Mouse (Mus musculus) heart, adult 2 months (tissue): ENCODE results near the gene Pdpk1. TPM values are rescaled to one million over a fixed set of nuclear protein-coding genes. Genes with fewer than 3 reads are reported as not detected.

Experiments used
- DNase-seq, 2 experiments: peaks; one replicate each; pipeline ENCODE4 v3.0.0; 2021
- H3K27ac ChIP-seq: fragments of 200-600 bp; 2 replicates; pipeline ENCODE4 v1.8.1; 2022
- H3K27me3 ChIP-seq: fragments of 200-500 bp; 2 replicates; pipeline ENCODE4 v1.6.1; 2012; ENCODE audit warnings: mild to moderate bottlenecking, low read length, inconsistent platforms, mixed read lengths; ENCODE audit not compliant: control insufficient read depth, insufficient read depth
- H3K36me3 ChIP-seq: fragments of 200-500 bp; 2 replicates; pipeline ENCODE4 v1.6.1; 2012; ENCODE audit warnings: low read length, inconsistent platforms; ENCODE audit not compliant: control insufficient read depth, insufficient read depth
- H3K4me1 ChIP-seq: fragments of 200-500 bp; 2 replicates; pipeline ENCODE4 v1.6.1; 2011; ENCODE audit warnings: low read length; ENCODE audit not compliant: control insufficient read depth, insufficient read depth
- H3K4me3 ChIP-seq: fragments of 200-600 bp; 2 replicates; pipeline ENCODE4 v1.8.1; 2022
- H3K79me2 ChIP-seq: fragments of 200-500 bp; replicated peaks from 2 replicates; pipeline ENCODE4 v1.6.1; 2012; ENCODE audit warnings: mild to moderate bottlenecking, inconsistent platforms, low read length, moderate library complexity, mixed read lengths; ENCODE audit not compliant: control insufficient read depth, insufficient read depth
- H3K9ac ChIP-seq: fragments of 200-500 bp; 2 replicates; pipeline ENCODE4 v1.6.1; 2012; ENCODE audit warnings: low read depth, mild to moderate bottlenecking, control low read depth, inconsistent platforms, low read length, mixed read lengths
- CTCF ChIP-seq: fragments of 200-600 bp; IDR thresholded peaks from 2 replicates; pipeline ENCODE4 v1.8.1; 2022; ENCODE audit warnings: antibody characterized with exemption, mild to moderate bottlenecking, moderate library complexity
- EP300 ChIP-seq: fragments of 200-500 bp; IDR thresholded peaks from 2 replicates; pipeline ENCODE4 v1.6.1; 2011; ENCODE audit warnings: low read depth, low read length, control low read depth; ENCODE audit not compliant: insufficient read depth
- POLR2A ChIP-seq: fragments of 200-500 bp; IDR thresholded peaks from 2 replicates; pipeline ENCODE4 v1.6.1; 2011; ENCODE audit warnings: mild to moderate bottlenecking, low read depth, low read length, control low read depth; ENCODE audit not compliant: insufficient read depth
- WGBS: fragments of 180-500 bp; shearing (Covaris S2); methylation state at CpG from one replicate; pipeline ENCODE4 v1.1.7; 2018; 5-methylcytosine and 5-hydroxymethylcytosine counted together
- intact Hi-C: fragments of 180-260 bp; cut with DNase I; formaldehyde crosslinking; loops from one replicate; pipeline ENCODE4 v1.15.1; 2025
- long read RNA-seq: library from polyadenylated mRNA; stranded (forward); transcript quantifications from one replicate; pipeline ENCODE4 v2.0.0, GENCODE M21; 2021
- polyA plus RNA-seq: library from polyadenylated mRNA; depleted of rRNA; stranded (reverse); fragments of >200 nt; gene quantifications from 2 replicates; pipeline ENCODE4 v1.2.3, GENCODE M21; 2012; rRNA removed
- total RNA-seq, 2 experiments: library from RNA; stranded (reverse); gene quantifications; 2 replicates each; pipeline ENCODE4 v1.2.3; 2021

Pdpk1 gene
- total RNA-seq (10 to 100 TPM; 42.5 to 49.1 TPM), polyA plus RNA-seq (10.4 and 20.6 TPM in 2 replicates)
- long read RNA-seq, full-length matches to known transcripts = 2 of 7 reads
- long read RNA-seq, partial matches to known transcripts = 0 of 7 reads
- long read RNA-seq, other reads (novel, unspliced or antisense) = 5 of 7 reads

DNA sequence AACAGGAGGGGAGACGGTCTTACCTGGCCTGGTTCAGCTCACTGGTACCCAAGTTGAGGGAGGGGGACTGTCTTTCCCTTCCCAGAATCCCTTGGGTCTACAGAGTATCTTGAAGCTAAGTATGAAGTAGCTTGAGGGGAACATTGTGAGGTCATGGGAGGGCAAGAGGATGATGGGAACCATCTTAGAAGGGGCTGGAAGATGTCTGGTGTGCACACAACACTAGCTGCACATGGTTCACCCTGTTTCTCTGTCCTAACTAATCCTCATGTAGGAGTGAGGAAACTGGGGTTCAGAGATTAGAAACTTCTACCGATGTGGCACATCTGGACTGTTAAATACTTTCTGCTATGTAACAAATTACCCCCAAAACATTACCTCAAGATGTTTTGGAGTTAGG is at the start of gene Pdpk1:
Gene Pdpk1 (minus strand): TSS at position 101 of the 400 bp plus-strand sequence.
- Histone ChIP-seq H3K36me3 (no peaks in the 10 kb centered on the region), H3K4me1 (peaks cover 2% of the 10 kb centered on the region), H3K27me3 (no peaks in the 10 kb centered on the region), H3K27ac (no peak within 1 kb of the TSS), H3K79me2 (no peaks in the 10 kb centered on the region), H3K9ac (no peak within 1 kb of the TSS), H3K4me3 (peak within 1 kb of the TSS; percentile 44)
- DNase-seq = no peak
- 79% methylated on average over 2 of the region's 2 CpGs for WGBS
- TF ChIP-seq CTCF = no peak
- TF ChIP-seq EP300 = no peak
- no peak for TF ChIP-seq POLR2A
- intact Hi-C loops = no loop called here

DNA sequence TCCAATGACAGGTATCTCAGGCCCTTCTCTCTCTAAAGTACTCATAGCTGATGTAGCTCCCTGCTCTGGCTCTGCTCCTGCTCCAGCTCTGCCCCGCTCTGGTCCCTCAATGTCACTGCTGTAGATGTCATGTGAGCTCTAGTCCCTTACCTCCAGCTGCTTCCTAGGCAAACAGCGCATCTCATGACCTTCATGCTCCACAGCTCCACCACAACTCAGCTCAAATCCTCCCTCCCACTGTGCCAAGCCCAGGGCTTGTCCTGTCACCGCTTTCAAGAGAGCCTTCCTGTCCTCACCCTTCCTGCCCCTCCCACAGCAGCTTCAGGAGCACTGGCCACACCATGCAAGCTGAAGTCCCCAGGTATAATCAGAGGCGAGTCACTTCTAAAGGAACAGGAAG is 49.0 kb upstream of the Pdpk1 start:
- Histone ChIP-seq H3K36me3 (no peaks in the 10 kb centered on the region), H3K27ac (no peak overlapping the region), H3K27me3 (no peaks in the 10 kb centered on the region), H3K4me1 (peaks cover 4% of the 10 kb centered on the region), H3K9ac (no peak overlapping the region), H3K79me2 (no peaks in the 10 kb centered on the region), H3K4me3 (no peak overlapping the region)
- DNase-seq = peak in 1 of 2 experiments; percentile 34
- intact Hi-C loops = no loop called here
- TF ChIP-seq POLR2A (no peak), CTCF (no peak), EP300 (no peak)
- WGBS = 44% methylated on average over 4 of the region's 4 CpGs

DNA sequence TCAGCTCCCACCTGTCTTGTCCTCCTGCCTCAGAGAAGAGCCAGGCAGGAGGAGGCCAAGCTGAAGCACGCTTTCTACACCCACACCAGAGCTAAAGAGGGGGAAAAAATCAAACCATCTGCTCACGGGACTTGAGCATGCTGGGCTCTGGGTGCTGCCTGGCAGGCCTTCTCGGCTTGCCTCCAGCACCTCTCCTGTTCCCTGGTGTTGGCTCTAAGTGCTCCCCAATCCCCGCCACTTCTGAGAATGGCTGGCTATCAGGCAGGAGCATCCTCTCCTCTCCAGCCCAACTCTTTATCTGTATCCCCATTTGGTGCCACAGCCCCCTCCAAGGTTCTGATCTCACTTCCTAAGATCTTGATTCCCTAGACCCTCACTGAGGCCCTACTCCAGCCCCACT is 48.5 kb upstream of the Pdpk1 start:
- intact Hi-C loops = no loop called here
- no peaks in the 10 kb centered on the region for H3K27me3 ChIP-seq
- DNase-seq = no peak
- H3K79me2 ChIP-seq = no peaks in the 10 kb centered on the region
- TF ChIP-seq POLR2A (no peak), EP300 (no peak), CTCF (no peak)
- no peak overlapping the region for H3K9ac ChIP-seq
- peaks cover 1% of the 10 kb centered on the region; the same call in 1 of the 2 replicates for H3K4me1 ChIP-seq
- 88% methylated on average over 4 of the region's 4 CpGs for WGBS
- no peak overlapping the region for H3K27ac ChIP-seq
- H3K4me3 ChIP-seq = no peak overlapping the region
- H3K36me3 ChIP-seq = no peaks in the 10 kb centered on the region

DNA sequence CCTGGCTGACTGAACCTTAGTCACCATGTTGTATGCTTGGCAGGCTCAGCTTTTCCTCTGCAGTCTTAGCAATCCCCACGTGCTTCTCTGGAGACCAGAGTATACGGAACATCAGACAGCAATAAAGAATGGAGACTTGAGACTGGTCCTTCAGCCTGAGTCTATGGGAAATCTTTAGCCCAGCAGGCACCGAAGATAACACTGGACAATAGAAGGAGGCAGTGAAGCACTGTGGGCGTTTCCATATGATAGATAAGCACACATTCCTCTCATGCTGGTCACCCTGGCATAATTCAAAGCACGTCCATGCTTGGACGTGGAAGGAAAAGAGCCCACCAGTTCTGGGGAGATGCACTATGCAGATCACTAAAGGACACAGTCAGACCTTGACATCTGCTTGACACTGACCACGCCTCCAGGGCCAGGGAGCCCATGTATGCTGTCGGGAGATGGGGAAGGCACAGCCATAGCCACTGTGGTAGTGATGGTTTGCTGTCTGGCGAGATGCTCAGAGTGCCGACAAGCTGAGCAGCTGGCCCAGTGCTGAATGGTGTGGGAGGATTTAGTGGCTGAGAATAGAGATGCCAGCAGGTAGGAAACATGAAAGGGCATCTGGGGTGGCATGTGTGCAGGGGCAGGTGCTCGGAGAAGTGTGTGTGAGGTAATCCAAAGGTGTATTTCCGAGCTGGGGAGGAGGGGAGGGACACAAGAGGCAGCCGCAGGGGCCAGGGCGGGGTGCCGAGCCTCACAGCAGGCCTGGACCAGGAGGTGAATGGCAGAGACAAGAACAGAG is 46.5 kb upstream of the Pdpk1 start:
- H3K36me3 ChIP-seq = no peaks in the 10 kb centered on the region
- peaks cover 2% of the 10 kb centered on the region for H3K4me1 ChIP-seq
- H3K4me3 ChIP-seq = no peak overlapping the region
- no peak overlapping the region for H3K9ac ChIP-seq
- no peaks in the 10 kb centered on the region for H3K27me3 ChIP-seq
- H3K27ac ChIP-seq = no peak overlapping the region
- no peaks in the 10 kb centered on the region for H3K79me2 ChIP-seq
- 54% methylated on average over 15 of the region's 15 CpGs for WGBS
- intact Hi-C loops = no loop called here
- TF ChIP-seq EP300 (no peak), POLR2A (no peak), CTCF (no peak)
- DNase-seq = no peak

DNA sequence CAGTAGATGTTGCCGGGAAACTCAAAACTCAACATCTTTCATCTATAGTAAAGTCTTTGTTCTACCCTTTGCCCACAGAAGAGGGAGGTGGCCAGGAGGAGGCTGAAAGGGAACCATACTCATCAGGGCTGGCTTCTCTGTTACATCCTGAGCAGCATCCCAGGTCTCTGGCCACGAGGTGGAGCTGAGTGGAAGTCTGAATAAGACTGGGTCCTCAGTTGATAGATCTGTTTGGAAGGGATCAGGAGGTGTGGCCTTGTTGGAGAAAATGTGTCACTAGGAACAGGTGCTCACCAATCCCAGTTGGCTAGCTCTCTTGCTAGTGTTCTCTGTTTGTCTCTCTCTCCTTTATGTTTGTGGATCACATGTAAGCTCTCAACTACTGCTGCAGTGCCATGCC is 44.6 kb upstream of the Pdpk1 start:
- Histone ChIP-seq H3K4me1 (peaks cover 3% of the 10 kb centered on the region), H3K79me2 (no peaks in the 10 kb centered on the region), H3K27me3 (no peaks in the 10 kb centered on the region), H3K36me3 (no peaks in the 10 kb centered on the region), H3K4me3 (no peak overlapping the region), H3K9ac (no peak overlapping the region), H3K27ac (no peak overlapping the region)
- intact Hi-C loops = no loop called here
- DNase-seq = no peak
- no peak for TF ChIP-seq EP300
- TF ChIP-seq POLR2A = no peak
- TF ChIP-seq CTCF = no peak
- WGBS = 76% methylated on average over 2 of the region's 2 CpGs

DNA sequence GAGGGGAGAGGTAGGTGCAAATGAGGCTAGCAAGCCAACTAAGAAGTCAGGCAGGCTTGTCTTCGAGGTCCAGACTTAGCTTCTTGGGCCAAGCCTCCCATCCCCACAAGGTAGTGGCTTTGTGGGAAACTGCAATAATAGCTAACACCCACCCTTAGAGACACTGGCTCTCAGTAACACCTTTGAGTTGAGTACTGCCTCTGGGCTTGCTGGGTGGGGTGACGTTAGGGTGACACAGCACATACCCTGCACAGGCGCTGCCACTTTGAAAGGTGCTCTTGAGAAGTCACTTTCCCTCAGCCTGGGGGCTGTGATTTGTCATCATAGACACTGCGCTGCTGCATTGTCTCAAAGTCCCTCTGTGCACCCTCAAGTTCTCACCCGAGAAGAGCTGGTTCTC is 43.0 kb upstream of the Pdpk1 start:
- 88% methylated on average over 5 of the region's 5 CpGs for WGBS

More for the DNA sequence above, 43.0 kb upstream of the Pdpk1 start:
- H3K27me3 ChIP-seq = no peaks in the 10 kb centered on the region
- H3K27ac ChIP-seq = no peak overlapping the region
- H3K36me3 ChIP-seq = no peaks in the 10 kb centered on the region
- DNase-seq = no peak
- no peak overlapping the region for H3K4me3 ChIP-seq
- intact Hi-C loops = no loop called here
- H3K79me2 ChIP-seq = no peaks in the 10 kb centered on the region
- TF ChIP-seq CTCF (no peak), POLR2A (no peak), EP300 (no peak)
- no peak overlapping the region for H3K9ac ChIP-seq
- peaks cover 2% of the 10 kb centered on the region; the same call in 1 of the 2 replicates for H3K4me1 ChIP-seq
